Mouse (Mus musculus): ENCODE results near the gene Acaa1a.

The Acaa1a gene

GRCm38 (mm10) chr9:119330186-119330963 lies 9.1 kb upstream of the Acaa1a start:
- TF ChIP-seq GATA4 (IDR thresholded peaks at IDR 0.05; ENCODE audit: insufficient replicate concordance, low read length): no peak

- no peak for TF ChIP-seq GATA4 (IDR thresholded peaks at IDR 0.05; ENCODE audit: insufficient replicate concordance, low read length)
Measured at GRCm38 (mm10) chr9:119334324-119334723, 5.2 kb upstream of the Acaa1a start.

- no peak for TF ChIP-seq GATA4 (IDR thresholded peaks at IDR 0.05; ENCODE audit: insufficient replicate concordance, low read length)
Measured at GRCm38 (mm10) chr9:119334834-119335233, 4.6 kb upstream of the Acaa1a start.

GRCm38 (mm10) chr9:119335571-119335970 lies 3.9 kb upstream of the Acaa1a start:
- no peak for TF ChIP-seq GATA4 (IDR thresholded peaks at IDR 0.05; ENCODE audit: insufficient replicate concordance, low read length)

GRCm38 (mm10) chr9:119337842-119338241 lies 1.6 kb upstream of the Acaa1a start:
- TF ChIP-seq GATA4 (IDR thresholded peaks at IDR 0.05; ENCODE audit: insufficient replicate concordance, low read length): no peak

GRCm38 (mm10) chr9:119338350-119338749 lies 1.1 kb upstream of the Acaa1a start:
- TF ChIP-seq GATA4 (IDR thresholded peaks at IDR 0.05; ENCODE audit: insufficient replicate concordance, low read length): no peak

GRCm38 (mm10) chr9:119339106-119339505 lies 370 bp upstream of the Acaa1a start:
- no peak for TF ChIP-seq GATA4 (IDR thresholded peaks at IDR 0.05; ENCODE audit: insufficient replicate concordance, low read length)

GRCm38 (mm10) chr9:119340212-119340580 lies 720 bp downstream of the Acaa1a start:
- TF ChIP-seq GATA4 (IDR thresholded peaks at IDR 0.05; ENCODE audit: insufficient replicate concordance, low read length): no peak

GRCm38 (mm10) chr9:119340909-119341816 lies 1.7 kb downstream of the Acaa1a start, which contains the start of gene Myd88:
Gene Myd88, minus strand, starts transcription at chr9:119341411.
- TF ChIP-seq GATA4 (IDR thresholded peaks at IDR 0.05; ENCODE audit: insufficient replicate concordance, low read length): peak; percentile 24; the same call in 1 of the 2 replicates

GRCm38 (mm10) chr9:119342728-119343127 lies 3.3 kb downstream of the Acaa1a start:
- peak; percentile 64; the same call in 1 of the 2 replicates for TF ChIP-seq GATA4 (IDR thresholded peaks at IDR 0.05; ENCODE audit: insufficient replicate concordance, low read length)

- no peak for TF ChIP-seq GATA4 (IDR thresholded peaks at IDR 0.05; ENCODE audit: insufficient replicate concordance, low read length)
Measured at GRCm38 (mm10) chr9:119346376-119346775, 6.9 kb downstream of the Acaa1a start.

GRCm38 (mm10) chr9:119350531-119350930 lies 11.1 kb downstream of the Acaa1a start:
- no peak for TF ChIP-seq GATA4 (IDR thresholded peaks at IDR 0.05; ENCODE audit: insufficient replicate concordance, low read length)

- TF ChIP-seq GATA4 (IDR thresholded peaks at IDR 0.05; ENCODE audit: insufficient replicate concordance, low read length): no peak
Measured at GRCm38 (mm10) chr9:119350947-119351705, 11.7 kb downstream of the Acaa1a start.

GRCm38 (mm10) chr9:119352060-119352459 lies 12.6 kb downstream of the Acaa1a start:
- TF ChIP-seq GATA4 (IDR thresholded peaks at IDR 0.05; ENCODE audit: insufficient replicate concordance, low read length): no peak

GRCm38 (mm10) chr9:119353926-119354325 lies 14.4 kb downstream of the Acaa1a start:
- TF ChIP-seq GATA4 (IDR thresholded peaks at IDR 0.05; ENCODE audit: insufficient replicate concordance, low read length): no peak
